Mouse (Mus musculus): ENCODE measurements around the gene 9330159F19Rik. TPM values are rescaled to one million over a fixed set of nuclear protein-coding genes. Genes with fewer than 3 reads are reported as not detected.

The 9330159F19Rik gene
- not detected in 2 replicates for total RNA-seq (2017)

DNA sequence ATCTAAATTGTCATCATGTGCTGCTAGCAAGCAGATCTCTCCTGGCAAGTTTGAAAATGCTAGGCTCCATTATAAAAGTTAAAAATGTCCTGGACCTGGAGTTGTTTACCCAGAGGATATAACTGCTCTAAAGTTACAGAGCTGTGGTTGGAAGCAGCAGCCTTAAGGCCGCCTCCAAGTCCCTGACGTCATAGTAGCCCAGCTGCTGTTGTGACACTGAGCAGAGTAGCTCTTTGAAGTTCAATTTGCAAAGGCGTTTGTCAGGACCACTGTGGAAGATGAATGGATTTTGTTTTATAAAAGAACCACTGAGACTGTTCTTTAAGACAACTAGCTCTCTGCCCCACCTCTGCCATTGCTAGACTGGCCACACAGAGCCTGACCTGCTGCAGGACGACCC is at the start of gene 9330159F19Rik:
Gene 9330159F19Rik, plus strand, starts transcription at position 154 of the 400 bp plus-strand sequence.
- no peak for ATAC-seq (replicated peaks in 1 of 2; ENCODE audit: insufficient read depth in 1 of 2, low FRiP score in 2 of 2, low TSS enrichment in 1 of 2, low read depth in 1 of 2, poor library complexity in 2 of 2, severe bottlenecking in 2 of 2)

DNA sequence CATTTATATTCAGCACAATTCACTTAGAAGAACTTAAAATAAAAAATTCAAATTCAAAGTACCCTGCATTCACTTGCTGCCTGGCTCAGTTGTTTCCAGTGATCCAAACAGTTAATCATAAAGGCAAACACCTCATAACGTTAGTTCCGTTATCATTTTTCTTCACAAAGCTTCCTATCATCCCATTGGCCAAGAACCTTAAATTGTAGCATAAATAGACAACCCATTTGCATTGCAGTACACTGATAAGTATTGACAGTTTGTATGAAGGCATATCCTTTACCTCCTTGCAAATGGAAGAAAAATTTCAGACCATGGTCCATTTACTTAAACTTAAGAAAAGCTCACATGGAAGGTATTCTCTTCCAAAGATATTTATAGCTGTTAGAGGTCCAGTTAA is 49.7 kb upstream of the 9330159F19Rik start:
- ATAC-seq (replicated peaks in 1 of 2; ENCODE audit: insufficient read depth in 1 of 2, low FRiP score in 2 of 2, low TSS enrichment in 1 of 2, low read depth in 1 of 2, poor library complexity in 2 of 2, severe bottlenecking in 2 of 2): no peak

DNA sequence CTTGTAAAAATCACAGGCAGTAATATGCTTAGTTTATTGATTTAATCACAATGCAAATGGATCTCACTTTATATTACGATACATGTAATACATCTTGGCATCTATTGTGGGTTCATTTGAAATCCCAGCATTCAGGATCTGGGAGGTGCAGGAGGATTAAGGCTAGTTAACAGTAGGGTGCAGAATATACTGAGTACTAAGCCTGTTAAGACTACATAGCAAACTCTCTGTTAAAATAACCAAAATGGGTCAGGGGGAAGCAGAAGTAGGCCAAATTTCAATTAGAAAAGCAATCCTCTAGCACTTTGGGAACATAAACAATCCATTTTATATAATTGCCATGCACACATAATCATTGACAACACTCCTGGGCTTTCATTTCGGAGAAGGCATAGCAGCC is 37.6 kb upstream of the 9330159F19Rik start:
- no peak for ATAC-seq (replicated peaks in 1 of 2; ENCODE audit: insufficient read depth in 1 of 2, low FRiP score in 2 of 2, low TSS enrichment in 1 of 2, low read depth in 1 of 2, poor library complexity in 2 of 2, severe bottlenecking in 2 of 2)

DNA sequence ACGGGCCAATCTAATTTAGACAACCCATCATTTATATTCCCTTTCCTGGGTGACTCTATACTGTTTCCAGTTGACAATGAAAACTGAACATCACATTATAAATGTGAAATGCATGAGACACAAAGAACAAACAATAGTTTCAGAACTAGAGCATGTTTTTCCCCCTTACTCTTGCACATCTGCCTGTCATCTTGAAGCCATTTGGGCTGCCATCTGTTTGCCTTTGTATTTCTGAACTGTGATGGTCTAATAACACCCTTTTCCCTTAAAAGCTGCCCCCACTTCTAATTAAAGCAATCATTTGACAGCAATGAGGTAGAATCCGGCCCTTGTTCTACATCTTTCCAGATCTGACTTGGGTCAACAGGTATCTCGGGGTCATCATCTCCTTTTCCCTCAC is 35.8 kb upstream of the 9330159F19Rik start:
- no peak for ATAC-seq (replicated peaks in 1 of 2; ENCODE audit: insufficient read depth in 1 of 2, low FRiP score in 2 of 2, low TSS enrichment in 1 of 2, low read depth in 1 of 2, poor library complexity in 2 of 2, severe bottlenecking in 2 of 2)

DNA sequence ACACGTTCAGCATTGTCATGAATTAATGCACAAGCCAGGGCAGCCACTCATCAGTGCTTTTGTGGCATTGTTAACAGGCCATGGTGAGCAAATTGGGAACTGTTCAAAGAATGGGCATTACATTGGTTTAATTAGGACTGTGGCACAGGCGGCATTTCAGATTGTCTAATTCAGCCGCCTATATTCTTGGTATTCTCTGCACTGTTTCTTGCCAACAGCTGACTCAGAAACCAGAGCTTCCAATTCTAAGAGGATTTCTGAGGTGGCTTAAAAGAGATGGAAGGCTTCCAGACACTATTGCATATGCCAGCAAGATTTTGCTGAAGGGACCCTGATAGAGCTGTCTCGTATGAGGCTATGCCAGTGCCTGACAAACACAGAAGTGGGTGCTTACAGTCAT is 34.5 kb upstream of the 9330159F19Rik start:
- ATAC-seq (replicated peaks in 1 of 2; ENCODE audit: insufficient read depth in 1 of 2, low FRiP score in 2 of 2, low TSS enrichment in 1 of 2, low read depth in 1 of 2, poor library complexity in 2 of 2, severe bottlenecking in 2 of 2): no peak

DNA sequence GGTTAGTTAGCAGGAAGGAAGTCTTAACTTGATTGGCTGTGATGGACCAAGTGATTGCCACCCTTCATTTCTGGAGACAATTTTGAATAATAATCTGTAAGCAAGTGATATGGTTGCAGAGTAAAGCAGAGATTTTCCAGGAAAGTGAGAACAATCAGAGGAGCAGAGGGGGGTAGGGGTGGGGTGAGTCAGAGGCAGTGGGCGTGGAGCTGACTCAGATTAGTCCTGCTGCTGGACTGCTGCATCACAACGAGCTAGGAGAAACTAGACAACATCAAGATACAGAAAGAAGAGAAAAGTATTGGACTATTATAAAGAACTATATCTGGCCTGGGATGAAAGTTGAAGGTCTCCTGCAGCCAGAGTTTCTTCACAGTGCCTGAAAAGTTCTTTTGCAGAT is 33.4 kb upstream of the 9330159F19Rik start:
- no peak for ATAC-seq (replicated peaks in 1 of 2; ENCODE audit: insufficient read depth in 1 of 2, low FRiP score in 2 of 2, low TSS enrichment in 1 of 2, low read depth in 1 of 2, poor library complexity in 2 of 2, severe bottlenecking in 2 of 2)

DNA sequence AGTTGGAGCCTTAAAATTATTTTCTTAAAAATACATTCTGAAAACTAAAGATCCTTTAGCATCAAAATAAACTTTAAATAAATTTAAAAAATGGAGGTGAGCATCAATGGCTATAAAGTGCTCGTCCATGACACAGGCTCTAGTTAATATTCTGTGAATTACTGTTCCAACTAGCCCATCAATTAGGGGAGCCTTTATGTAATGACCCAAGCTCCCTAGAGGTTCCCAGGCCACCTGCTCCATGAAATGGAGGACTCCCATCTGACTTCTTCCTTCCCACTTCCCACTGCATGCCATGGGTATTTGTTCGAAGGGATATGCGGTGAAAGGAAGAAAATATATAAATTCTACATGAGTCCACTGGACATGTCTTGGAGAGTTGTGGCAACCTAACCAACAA is 31.2 kb upstream of the 9330159F19Rik start:
- ATAC-seq (replicated peaks in 1 of 2; ENCODE audit: insufficient read depth in 1 of 2, low FRiP score in 2 of 2, low TSS enrichment in 1 of 2, low read depth in 1 of 2, poor library complexity in 2 of 2, severe bottlenecking in 2 of 2): no peak

DNA sequence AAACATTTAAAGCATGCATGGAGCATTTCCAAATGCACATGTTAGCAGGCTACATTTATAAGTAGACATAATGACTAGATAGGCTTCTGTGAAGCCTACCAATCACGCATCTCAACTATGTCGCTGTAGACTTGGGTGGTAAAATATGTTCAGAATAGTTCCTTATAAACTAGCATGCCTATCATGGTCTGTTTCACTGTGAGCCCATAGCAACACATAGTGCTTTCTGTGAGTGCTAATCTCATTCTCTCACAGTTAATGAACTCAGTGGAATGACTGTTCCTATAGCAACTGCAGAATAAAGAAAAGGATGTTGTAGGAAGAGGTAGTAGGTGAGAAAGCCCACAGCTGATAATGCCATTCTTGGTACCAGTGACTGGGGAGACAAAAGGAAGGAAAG is 30.4 kb upstream of the 9330159F19Rik start:
- ATAC-seq (replicated peaks in 1 of 2; ENCODE audit: insufficient read depth in 1 of 2, low FRiP score in 2 of 2, low TSS enrichment in 1 of 2, low read depth in 1 of 2, poor library complexity in 2 of 2, severe bottlenecking in 2 of 2): no peak

DNA sequence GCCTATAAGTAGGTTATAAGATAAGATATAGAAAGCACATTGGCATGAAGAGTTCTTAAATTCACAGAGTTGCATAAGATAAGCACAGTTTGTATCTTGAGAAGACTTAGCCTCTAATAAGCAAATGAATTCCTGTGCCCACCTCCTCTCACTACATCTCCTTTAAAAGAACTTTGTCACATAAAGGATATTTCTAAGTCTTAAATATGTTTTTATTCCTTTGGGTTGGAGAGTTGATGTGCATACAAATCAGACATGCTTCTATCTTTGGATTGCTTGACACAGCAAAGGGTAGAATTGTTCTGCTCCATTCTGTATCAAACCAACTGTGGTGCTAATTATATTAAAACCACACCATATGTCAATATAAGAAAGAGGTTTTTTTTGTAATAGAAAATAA is 17.6 kb upstream of the 9330159F19Rik start:
- no peak for ATAC-seq (replicated peaks in 1 of 2; ENCODE audit: insufficient read depth in 1 of 2, low FRiP score in 2 of 2, low TSS enrichment in 1 of 2, low read depth in 1 of 2, poor library complexity in 2 of 2, severe bottlenecking in 2 of 2)

DNA sequence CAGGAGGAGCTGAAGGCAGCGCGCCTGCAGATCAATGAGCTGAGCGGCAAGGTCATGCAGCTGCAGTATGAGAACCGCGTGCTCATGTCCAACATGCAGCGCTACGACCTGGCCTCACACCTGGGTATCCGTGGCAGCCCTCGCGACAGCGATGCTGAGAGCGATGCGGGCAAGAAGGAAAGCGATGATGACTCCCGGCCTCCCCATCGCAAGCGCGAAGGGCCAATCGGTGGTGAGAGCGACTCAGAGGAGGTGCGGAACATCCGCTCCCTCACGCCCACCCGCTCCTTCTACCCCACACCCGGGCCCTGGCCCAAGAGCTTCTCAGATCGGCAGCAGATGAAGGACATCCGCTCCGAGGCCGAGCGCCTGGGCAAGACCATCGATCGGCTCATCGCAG is 14.6 kb upstream of the 9330159F19Rik start:
- ATAC-seq (replicated peaks in 1 of 2; ENCODE audit: insufficient read depth in 1 of 2, low FRiP score in 2 of 2, low TSS enrichment in 1 of 2, low read depth in 1 of 2, poor library complexity in 2 of 2, severe bottlenecking in 2 of 2): no peak

DNA sequence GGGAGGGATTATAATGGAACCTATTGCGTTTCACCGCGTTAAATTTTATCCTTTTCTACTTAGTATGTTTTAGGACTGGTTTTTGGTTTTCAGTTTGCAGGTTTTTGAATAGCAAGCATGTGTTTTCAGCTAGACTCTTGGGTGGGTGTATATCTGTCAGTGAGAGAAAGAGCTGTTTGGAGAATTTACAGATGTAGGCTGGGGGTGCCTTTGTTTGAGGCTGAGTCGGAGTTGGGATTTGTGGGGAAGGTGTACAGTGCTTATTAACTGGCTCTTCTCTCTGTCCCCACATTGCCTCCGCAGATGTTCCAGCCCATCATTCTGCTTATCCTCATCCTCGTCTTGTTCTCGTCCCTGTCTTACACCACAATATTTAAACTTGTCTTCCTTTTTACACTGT is 12.8 kb upstream of the 9330159F19Rik start, which contains the start of gene Gm49353:
Gene Gm49353, plus strand, starts transcription at position 313 of the 400 bp plus-strand sequence.
- no peak for ATAC-seq (replicated peaks in 1 of 2; ENCODE audit: insufficient read depth in 1 of 2, low FRiP score in 2 of 2, low TSS enrichment in 1 of 2, low read depth in 1 of 2, poor library complexity in 2 of 2, severe bottlenecking in 2 of 2)

DNA sequence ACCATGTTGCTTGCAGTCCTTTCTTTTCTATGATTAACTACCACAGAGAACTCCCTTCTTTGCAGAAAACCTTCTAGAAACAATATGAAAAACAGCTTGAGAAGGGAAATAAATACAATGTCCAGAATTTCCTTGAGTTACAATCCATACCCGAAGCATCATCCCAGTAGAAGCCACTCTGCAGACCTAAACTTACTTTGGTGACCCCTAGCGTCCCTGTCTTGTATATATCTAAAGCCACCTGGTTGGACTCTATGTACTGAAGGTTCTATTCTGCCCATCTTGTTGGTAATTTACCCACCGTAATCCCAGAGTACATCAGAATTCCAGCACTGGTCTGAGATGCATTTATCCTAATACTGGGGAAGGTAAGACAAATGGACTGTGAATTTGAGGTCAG is 11.6 kb upstream of the 9330159F19Rik start:
- no peak for ATAC-seq (replicated peaks in 1 of 2; ENCODE audit: insufficient read depth in 1 of 2, low FRiP score in 2 of 2, low TSS enrichment in 1 of 2, low read depth in 1 of 2, poor library complexity in 2 of 2, severe bottlenecking in 2 of 2)

DNA sequence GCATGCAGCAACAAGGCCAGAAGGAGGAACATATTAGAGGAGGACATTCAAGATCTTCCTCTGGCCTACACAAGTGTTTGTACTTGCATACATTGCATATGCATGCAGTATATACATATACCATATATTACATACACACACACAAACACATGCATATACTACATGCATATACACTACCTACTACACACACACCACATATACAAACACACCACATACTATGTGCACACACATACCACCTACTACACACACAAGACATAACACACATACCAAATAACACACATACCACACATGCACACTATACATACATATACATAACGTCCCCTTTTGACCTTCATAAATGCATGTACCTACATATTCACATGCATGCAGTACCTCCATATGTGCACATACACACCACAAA is 10.8 kb upstream of the 9330159F19Rik start:
- no peak for ATAC-seq (replicated peaks in 1 of 2; ENCODE audit: insufficient read depth in 1 of 2, low FRiP score in 2 of 2, low TSS enrichment in 1 of 2, low read depth in 1 of 2, poor library complexity in 2 of 2, severe bottlenecking in 2 of 2)

DNA sequence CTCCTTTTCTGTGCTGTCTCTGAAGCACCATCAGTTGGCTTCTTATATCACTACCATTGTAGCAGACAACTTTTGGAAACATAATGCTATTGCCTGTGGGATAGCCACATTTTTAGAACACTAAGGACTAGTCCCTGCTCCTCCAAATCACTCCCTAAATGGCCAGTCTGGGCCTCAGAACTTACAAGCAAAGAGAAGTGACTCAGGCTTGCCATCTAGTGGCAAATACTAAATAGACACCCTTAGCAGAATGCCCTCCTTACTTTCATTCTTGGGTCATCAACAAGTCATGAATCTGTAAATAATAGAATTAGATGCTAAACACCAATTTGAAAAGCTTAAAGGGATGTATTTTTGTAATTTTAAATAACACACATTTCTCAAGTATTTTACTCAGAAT is 4.7 kb upstream of the 9330159F19Rik start:
- peak; percentile 72 to 94 for ATAC-seq (replicated peaks in 1 of 2; ENCODE audit: insufficient read depth in 1 of 2, low FRiP score in 2 of 2, low TSS enrichment in 1 of 2, low read depth in 1 of 2, poor library complexity in 2 of 2, severe bottlenecking in 2 of 2)

DNA sequence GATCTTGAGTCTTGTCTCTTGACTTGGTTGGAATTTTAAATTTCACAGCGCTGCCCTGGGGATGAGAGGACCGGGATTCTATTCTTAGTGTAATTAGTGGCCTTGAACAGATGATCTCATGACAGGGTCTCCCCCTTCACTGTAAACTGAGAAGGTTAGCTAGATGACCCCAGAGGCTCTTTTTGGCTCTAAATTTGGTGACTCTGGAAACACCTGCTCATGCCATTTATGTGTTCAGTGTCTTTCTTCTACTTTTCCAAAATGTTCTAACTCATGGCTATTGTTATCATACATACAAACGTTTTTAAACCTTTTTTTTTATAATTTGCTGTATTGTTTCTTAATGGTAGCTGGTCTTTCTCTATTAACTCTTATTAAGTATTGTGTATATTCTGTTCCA is 2.7 kb upstream of the 9330159F19Rik start:
- no peak for ATAC-seq (replicated peaks in 1 of 2; ENCODE audit: insufficient read depth in 1 of 2, low FRiP score in 2 of 2, low TSS enrichment in 1 of 2, low read depth in 1 of 2, poor library complexity in 2 of 2, severe bottlenecking in 2 of 2)

DNA sequence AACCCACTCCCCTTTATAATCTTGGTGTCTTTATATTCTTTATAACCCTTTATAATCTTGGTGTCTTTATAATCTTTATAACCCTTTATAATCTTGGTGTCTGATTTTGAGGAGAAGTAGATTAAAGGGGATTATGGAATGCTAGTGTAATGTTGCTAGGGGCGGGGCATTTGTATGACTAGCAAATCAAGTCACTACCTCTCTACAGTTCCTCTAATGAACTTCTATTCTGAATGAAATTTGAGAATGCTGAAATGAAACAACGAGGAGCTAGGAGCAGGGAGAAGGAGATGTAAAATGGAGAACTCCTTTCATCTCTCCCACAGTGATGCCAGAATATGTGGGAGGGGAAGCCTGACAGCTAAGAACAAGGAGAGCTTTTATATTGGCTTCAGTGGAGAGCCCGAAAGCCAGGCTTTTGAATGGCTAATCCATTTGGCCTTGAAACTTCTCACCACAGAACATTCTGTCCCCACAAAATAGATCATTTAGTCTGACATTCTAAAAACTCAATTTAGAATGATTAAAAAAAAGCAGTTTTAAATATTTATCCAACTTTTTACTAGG is 2.2 kb downstream of the 9330159F19Rik start:
- no peak for ATAC-seq (replicated peaks in 1 of 2; ENCODE audit: insufficient read depth in 1 of 2, low FRiP score in 2 of 2, low TSS enrichment in 1 of 2, low read depth in 1 of 2, poor library complexity in 2 of 2, severe bottlenecking in 2 of 2)

DNA sequence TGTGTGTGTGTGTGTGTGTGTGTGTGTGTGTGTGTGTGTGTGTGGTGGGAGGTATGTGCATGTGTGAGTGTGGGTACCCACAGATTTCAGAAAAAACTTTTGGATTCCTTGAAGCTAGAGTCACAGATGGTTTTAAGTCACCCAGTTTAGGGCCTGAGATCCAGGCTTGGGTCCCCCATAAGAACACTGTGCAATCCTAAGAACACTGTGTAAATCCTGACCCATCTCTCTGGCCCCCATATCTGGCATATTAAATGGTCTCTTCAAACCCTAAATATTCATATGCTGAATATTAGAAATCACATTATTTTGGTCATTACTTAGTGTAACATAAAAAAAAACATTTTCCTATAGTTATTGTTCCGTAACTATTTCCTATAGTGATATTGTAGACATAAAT is 5.6 kb downstream of the 9330159F19Rik start:
- ATAC-seq (replicated peaks in 1 of 2; ENCODE audit: insufficient read depth in 1 of 2, low FRiP score in 2 of 2, low TSS enrichment in 1 of 2, low read depth in 1 of 2, poor library complexity in 2 of 2, severe bottlenecking in 2 of 2): no peak

DNA sequence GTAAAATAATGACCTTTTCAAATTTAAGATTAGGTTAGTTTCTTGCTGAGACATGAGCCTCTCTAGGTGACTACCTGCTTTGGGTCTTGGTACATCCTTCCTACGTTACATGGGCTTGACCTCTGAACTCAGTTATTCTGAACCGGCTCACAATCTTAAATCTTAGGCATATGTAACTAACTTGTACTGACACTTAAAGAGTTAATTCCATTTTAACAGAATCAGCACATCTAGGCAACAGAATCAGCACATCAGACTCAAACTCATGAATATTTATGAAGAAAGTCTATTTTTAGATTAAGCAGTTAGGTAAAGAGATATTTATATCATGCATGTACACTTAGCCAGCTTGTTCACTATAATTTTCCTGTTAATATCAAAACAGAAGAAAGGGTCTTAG is 6.0 kb downstream of the 9330159F19Rik start:
- ATAC-seq (replicated peaks in 1 of 2; ENCODE audit: insufficient read depth in 1 of 2, low FRiP score in 2 of 2, low TSS enrichment in 1 of 2, low read depth in 1 of 2, poor library complexity in 2 of 2, severe bottlenecking in 2 of 2): no peak

DNA sequence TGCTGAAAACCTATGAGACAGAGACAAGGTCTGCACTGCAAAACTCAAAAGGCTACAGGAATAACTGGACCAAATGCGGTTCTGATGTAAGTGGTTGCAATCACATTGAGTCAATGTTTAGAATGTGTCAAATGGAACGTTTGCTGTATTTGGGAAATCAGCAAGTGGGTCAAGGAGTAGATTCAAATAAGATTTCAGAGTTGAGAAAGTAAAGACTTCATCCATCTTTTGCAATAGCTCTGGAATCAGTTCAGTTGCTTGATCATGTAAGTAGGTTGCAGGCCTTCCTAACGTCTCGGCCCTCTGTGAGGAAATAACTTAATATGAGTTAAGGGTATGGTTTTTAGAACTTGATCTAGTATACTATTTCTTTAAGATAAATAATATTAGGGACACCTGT is 13.9 kb downstream of the 9330159F19Rik start:
- ATAC-seq (replicated peaks in 1 of 2; ENCODE audit: insufficient read depth in 1 of 2, low FRiP score in 2 of 2, low TSS enrichment in 1 of 2, low read depth in 1 of 2, poor library complexity in 2 of 2, severe bottlenecking in 2 of 2): no peak

DNA sequence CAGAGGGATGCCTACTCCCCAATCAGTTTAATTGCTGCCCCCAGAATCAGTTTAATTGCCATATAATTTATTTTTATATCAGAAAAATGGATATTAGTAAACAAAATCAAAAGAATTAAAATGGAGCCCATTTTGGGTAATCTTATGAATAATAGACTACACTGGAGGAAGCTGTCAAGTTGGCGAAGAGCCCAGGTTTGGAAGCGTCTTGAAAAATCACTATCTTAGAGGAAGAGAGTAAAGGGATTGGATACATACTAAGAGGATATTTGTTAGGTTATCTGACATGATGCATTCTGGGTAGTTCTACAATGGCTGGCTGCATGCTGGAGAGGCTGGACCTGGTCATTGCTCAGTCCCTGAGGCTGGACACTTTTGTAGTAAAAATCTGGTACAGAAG is 19.8 kb downstream of the 9330159F19Rik start:
- ATAC-seq (replicated peaks in 1 of 2; ENCODE audit: insufficient read depth in 1 of 2, low FRiP score in 2 of 2, low TSS enrichment in 1 of 2, low read depth in 1 of 2, poor library complexity in 2 of 2, severe bottlenecking in 2 of 2): no peak
